Mouse (Mus musculus): Measurements from ENCODE around the gene Amh.

The Amh gene

DNA sequence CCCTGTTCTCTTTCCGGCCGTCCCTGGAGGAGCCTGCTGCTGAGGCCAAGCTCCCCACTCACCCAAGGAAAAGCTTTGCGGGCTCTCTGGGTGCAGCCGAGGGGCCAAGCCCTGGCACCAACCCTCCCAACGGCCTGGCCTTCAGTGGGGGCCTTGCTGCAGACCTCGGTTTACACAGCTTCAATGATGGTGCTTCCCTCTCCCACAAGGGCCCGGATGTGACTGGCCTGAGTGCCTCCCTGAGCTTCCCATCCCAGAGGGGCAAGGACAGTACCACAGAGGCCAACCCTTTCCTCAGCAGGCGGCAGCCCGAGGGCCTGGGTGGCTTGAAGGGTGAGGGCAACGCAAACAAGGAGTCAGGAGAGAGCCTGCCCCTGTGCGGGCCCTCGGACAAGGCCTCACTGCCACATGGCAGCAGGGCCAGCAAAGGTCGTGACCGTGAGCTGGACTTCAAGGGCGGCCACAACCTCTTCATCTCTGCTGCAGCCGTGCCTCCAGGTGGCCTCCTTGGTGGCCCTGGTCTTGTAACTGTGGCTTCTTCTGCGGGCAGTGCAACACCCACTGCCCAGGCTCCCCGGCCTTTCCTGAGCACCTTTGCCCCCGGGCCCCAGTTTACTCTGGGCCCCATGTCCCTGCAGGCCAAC, 14.2 kb upstream of the Amh start:
- no peak for DNase-seq

DNA sequence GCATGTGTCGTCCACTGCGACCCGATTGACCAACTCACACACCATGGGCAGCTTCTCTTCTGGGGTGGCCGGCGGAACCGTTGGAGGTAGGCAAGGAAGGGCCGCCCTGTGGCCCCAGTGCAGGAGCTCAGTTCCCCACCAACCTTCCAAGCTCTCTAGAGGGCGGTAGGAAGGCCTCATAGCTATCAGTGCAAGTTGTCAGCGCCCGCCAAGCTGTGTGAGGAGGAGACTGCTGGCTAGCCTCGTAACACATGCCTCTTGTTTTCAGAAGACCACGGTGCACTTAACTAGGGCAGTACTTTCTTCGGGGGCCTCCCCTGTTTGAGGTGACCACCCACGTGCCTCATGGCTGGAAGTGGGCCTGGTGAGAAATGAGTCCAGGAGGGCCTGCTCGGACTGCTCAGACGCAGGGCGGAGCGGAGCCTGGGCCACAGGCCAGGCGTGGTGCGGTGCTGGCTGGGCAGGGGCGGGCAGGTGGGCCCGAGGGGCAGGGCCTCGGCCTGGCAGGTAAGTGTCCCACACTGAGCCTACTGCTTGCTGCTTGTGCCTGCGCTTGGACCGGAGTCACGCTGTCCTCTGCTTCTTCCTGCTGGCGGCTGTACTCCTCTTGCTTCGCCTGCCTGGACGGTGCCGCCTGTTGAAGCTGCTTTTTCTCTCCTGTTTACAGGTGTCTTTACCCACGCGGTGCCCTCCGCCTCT, 13.4 kb upstream of the Amh start:
- DNase-seq = no peak

DNA sequence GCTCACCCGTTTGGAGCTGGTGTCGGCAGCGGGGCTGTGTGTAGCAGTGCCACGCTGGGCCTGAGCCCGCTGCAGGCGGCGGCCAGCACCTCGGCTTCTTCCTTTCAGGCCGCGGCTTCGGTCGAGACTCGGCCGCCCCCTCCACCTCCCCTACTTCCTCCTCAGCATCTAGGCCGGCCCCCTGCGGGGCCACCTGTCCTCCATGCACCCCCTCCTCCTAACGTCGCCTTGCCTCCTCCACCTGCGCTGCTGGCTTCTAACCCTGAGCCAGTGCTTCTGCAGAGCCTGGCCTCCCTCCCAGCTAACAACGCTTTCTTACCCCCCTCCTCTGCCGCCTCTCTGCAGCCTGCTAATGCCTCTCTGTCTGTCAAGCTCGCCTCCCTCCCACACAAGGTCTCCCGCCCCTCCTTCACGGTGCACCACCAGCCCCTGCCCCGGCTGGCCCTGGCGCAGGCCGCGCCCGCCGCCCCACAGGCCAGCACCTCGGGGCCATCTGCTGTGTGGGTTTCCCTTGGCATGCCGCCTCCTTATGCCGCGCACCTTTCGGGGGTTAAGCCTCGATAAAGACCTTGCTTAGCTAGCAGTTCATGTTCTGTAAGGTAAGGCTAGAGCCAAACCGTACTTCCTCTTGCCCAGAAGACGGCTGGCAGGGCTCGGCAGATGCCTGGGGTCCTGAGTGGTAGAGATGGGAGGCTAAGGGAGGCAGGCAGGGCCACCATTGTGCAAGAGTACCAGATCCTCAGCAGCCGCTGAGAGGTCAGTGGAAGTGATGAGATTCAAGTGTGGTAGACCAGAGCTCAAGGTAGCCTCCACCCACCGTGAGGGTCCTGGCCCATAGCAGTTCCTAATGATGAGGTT, 12.6 kb upstream of the Amh start:
- DNase-seq = no peak

DNA sequence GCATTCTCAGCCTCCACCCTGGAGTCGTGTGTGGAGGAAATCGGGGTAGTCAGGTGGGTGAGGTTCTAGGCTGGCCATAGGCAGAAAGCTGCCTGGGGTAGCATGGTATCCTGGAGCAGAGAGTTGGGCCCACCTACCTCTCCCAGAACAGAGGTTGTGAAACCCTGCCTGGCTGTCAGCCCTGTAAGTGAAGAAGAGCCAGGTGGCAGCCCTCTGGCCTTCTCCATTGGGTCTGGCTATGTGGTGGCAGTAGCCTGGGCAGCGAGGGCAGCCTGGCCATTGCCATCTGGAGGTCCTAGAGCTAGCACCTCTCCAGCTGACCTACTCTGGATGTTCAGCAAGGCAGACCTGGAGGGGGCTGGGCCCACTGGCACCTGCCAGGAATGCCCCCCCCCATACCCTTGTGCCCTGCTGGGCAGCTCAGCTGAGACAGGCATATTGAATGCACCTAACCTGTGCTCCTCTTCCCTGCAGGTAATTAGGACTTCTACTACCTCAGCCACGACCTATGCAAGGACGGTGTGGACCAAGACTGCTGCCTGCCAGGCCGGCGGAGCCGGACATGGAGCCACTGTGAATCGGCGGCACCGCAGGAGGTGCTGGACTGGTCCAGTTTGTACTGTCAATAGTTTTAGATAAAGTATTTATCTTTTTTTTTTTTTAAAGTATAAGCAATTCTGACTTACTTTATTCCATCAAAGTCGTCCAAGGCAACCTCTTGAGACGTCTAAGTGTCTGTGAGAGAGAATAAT, 11.8 kb upstream of the Amh start:
- no peak for DNase-seq

DNA sequence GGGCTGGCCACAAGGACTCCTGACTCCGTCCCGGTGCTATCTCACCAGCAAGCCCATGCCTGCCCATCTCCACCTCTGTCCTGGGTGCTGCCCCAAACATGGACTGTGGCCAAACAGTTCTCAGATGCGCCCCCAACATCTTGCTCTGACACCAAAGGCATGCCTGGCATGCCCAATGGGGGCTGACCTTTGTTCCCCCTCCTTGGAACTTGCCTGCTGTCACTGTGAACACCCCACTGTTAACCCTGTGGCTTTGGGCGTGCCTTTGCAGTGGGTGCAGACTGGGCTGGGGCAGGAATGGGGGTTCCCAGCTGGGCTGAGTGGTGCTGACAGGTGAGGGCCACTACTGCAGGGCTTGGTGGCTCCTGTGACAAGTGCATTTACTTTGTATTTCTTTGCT, 11.2 kb upstream of the Amh start:
- DNase-seq = no peak

DNA sequence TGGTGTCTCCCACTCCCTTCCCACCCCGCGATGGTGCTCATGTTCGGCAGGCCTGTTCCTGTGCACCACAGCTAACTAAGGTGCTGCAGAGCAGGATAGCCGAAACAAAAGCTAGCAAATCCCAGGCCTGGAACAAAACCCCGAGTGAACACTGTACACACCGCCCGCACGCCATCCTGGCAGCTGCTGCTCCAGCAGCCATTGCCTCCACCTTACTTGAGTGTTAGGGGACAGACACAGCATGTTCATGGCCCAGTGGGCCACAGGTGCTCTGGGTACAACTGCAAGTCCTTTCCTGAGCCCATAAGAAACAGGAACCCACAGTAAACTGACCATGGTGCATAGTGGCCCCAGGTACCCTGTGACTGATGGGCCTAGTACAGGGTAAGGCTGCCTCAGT, 10.3 kb upstream of the Amh start:
- DNase-seq = no peak

DNA sequence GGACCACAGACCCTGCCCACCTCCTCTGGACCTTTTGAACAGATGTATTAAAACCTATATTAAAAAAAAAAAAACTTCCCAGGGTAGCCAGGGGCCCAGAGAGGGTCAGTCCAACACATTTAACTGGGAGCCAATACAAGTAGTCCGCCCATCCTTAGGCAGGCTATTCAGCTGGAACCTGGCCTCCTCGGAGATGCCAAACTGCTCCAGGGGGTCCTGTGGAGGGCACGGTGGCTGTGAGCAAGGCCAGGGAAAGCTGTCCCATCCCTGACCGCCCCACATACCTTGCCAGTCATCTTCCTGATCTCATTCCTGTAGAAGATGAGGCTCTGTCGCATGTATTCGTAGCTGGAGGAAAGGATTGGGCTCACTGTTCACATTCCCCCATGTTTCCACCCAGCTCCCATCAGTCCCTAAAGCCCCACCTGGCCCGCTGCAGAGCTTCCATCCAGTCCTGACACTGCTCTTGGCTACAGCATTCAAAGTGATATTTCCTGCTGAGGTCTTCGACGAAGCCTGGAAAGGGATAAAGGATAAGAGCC, 8.7 kb upstream of the Amh start:
- no peak for DNase-seq

DNA sequence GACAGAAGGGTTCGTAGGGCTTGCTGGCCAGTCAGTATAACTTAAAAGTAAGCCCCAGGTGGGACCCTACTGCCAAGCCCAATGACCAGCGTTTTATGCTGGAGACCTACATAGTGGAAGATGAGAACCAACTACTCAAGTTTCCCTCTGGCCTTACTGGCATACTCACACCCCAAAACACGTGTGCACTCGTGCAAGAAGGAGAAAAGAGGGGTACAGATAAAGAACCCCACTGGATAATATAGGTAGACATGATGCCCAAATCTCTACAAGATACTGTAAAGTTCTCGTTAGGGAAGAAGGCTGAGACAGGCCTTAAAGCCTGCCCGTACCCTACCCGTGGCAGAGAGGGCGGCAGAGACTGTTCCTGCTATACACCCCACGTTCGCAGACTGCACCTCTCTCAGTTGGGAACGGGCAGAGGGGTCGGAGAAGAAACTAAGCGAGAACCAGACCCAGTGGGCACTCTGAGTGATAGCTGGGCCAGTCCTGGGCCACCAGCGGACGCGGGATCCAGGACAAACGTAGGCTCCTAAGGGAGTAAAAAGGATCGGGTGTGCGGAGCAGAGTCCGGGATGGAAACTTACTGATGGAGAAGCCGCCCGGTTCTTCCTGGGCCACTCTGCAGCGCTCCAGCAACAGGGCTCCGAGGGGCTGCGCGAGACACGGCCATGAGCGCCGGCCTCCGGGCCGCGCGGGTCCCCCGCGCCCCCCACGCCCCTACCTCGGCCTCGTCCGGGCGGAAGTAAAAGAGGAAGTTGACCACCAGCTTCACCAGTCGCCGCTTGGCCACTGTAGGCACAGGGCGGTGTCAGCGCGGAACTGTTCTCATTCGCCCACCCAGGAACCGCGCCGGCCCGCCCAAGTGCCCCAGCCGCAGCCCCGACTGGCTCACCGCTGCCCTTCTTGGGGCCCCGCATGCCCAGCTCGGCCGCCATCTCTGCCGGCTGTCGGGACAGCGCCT, 7.6 kb upstream of the Amh start:
- no peak for DNase-seq

DNA sequence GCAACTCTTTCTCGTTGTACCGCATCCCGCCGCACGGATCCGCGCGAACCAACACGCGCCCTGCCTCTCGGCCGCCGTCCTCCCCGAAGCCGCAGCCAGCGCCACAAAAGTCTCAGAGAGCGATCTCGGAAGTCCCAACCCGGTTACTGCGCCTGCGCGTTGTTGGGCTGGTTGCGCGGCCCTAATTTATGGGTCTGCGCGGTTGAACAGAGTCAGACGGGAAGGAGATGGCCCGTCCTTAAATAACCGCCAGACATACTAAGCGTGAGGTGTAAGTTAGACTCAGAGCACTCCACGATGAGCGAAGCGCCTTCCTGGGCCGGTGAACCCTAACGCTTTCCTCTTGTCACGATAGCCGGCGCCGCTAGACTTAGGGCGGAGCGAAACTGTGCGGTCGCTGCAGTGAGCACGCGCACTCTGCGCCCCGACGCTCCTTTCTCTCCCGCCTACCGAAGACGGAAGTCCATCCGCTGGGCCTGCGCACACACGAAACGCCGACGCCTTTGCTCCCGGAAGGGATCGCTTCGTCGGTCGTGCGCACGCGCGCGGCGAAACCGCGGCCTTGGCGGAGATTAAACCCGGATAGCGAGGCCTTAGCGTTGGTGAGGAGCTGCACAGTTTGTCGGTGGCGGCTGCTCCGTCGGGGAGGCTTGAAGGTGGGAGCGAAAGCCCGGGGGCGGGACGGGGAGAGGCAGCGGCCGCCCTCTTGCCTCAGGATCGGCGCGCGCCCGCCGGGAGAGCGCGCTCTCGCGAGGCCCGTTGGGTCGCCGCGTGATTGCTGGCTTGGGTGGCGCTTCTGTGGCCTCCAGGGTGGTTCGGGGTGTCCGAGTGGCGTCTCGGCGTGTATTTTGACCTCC, 6.7 kb upstream of the Amh start, which contains the start of the genes Sf3a2 and Plekhj1:
Gene Sf3a2, plus strand, starts transcription at position 49 of the 857 bp plus-strand sequence.
Gene Plekhj1, minus strand, starts transcription at position 477 of the 857 bp plus-strand sequence.
- peak; percentile 97 for DNase-seq

DNA sequence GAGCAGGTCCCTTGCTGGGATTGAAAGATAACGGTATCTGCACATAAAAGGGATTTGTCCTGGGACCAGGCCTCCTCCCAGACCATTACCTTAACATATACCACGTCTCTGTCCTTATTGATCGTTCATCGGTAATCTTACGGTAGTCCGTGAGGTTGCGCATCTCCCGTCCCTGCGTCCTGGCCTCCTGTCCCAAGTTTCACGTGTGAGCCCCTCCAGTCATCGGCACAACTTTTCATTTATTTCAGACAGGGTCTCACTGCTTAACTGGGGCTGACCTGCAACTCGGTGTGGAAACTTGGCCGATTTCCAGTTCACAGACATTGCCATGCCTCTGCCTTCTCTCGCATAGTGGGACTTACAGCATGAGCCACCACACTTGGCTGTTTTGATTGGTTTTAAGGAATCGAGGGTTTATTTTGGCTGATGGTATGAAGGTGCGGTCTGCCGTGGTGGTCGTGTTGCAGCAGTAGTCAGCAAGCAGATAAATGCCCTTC, 5.9 kb upstream of the Amh start:
- peak; percentile 25 for DNase-seq

DNA sequence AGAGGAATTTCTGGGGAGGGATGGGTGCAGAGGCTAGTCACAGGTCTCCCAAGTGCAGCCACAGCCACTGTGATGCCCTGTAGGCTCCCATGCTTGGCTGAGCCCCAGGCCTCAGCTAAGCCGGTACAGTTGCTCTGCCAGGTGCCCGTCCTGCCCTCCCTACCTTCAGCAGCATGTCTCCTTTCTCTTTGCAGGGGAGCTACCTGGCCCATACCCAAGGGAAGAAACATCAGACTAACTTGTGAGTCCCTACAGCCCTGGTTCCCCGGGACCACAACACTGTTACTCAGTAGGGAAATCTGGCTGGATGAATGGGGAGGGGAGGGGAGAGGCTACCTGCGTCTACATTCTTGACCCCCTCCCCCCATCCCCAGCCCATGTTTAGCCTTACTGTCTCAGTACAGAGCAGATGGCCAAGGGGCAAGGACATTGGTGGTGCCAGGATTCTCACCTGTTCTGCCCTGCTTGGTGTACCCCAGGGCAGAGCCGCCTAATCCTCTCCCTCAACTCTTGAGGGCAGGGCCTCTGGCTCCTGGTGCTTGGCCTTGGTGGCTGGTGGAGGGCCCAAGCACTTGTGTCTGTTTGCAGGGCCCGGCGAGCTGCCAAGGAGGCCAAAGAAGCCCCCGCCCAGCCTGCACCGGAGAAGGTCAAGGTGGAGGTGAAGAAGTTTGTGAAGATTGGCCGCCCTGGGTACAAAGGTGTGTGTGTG, 2.7 kb upstream of the Amh start:
- DNase-seq = no peak

DNA sequence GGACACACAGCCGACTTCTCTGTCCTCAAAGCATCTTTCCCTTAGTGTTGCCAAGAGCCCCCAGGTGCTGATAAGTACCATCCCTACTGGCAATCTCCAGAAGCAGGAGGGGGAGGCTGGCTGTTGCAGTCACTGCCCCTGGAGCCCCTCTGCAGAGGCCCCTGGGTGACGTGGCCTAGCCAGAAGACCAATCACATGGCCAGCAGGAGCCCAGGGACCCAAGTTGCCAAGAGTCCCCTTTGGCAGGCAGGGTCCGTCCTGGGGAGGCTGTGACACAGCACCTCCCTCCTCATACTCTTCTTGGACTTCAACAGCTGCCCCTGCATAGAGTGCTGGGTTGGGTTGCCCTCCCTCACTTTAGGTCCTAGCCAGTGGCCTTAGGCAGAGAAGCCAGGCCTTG, 2.0 kb upstream of the Amh start:
- DNase-seq = no peak

DNA sequence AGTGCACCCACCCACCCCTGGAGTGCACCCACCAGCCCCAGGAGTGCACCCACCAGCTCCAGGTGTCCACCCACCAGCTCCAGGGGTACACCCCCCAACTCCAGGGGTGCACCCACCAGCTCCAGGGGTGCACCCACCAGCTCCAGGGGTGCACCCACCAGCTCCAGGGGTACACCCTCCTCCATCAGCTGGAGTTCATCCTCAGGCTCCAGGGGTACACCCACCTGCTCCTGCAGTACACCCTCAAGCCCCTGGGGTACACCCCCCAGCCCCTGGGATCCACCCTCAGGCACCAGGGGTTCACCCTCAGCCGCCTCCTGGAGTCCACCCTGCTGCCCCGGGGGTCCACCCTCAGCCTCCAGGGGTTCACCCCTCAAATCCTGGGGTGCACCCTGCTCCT, 703 bp upstream of the Amh start:
- DNase-seq = no peak

DNA sequence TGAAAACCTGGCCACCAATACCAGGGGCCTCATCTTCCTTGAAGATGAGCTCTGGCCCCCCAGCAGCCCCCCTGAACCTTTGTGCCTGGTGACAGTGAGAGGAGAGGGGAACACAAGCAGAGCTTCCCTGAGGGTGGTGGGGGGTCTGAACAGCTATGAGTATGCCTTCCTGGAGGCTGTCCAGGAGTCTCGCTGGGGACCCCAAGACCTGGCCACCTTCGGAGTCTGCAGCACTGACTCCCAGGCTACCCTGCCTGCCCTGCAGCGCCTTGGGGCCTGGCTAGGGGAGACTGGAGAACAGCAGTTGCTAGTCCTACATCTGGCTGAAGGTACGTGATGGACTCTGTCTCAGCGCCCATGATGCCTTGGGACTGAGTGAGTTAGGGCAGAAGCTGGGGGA, 279 bp downstream of the Amh start:
- DNase-seq = no peak

DNA sequence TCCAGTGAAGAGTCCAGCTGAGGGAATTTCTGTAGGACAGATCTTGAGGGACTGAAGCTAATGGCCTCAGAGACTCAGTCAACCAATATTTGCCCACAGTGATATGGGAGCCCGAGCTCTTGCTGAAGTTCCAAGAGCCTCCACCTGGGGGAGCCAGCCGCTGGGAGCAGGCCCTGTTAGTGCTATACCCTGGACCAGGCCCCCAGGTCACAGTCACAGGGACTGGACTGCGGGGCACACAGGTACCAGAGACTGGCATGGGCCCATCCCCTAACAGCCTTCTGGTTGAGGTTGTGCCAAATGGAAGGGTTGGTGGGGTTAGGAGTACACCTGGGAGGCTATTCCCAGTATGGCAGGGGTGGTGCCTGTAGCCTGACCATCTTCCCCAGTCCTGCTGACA, 882 bp downstream of the Amh start:
- peak; percentile 80 for DNase-seq

DNA sequence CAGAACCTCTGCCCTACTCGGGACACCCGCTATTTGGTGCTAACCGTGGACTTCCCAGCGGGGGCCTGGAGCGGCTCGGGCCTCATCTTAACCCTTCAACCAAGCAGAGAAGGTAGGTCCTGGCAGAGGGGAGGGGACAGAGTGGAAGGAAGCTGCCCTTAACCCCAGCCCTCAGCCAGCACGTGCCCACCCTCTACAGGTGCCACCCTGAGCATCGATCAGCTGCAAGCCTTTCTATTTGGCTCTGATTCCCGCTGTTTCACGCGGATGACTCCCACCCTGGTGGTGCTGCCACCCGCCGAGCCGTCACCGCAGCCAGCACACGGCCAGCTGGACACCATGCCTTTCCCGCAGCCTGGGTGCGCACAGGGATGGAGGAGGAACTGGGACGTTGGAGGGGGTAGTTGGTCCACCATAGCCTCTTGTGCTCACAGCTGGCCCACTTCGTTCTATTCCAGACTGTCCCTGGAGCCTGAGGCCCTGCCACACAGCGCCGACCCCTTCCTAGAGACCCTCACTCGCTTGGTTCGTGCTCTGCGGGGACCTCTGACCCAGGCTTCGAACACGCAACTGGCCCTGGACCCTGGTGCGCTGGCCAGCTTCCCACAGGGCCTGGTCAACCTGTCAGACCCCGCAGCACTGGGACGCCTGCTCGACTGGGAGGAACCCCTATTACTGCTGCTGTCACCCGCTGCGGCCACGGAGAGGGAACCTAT, 1.5 kb downstream of the Amh start:
- no peak for DNase-seq

DNA sequence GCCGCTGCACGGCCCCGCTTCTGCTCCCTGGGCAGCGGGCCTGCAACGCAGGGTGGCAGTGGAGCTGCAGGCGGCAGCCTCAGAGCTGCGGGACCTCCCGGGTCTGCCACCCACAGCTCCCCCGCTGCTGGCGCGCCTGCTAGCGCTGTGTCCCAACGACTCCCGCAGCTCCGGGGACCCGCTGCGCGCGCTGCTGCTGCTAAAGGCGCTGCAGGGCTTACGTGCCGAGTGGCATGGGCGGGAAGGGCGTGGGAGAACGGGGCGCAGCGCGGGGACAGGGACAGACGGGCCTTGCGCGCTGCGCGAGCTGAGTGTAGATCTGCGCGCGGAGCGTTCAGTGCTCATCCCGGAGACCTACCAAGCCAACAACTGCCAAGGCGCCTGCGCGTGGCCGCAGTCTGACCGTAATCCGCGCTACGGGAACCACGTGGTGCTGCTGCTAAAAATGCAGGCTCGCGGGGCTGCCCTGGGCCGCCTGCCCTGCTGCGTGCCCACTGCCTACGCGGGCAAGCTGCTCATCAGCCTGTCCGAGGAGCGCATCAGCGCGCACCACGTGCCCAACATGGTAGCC, 2.1 kb downstream of the Amh start:
- DNase-seq = peak; percentile 74

Data from kidney, adult 18-20 months (tissue).